Mouse (Mus musculus) layer of hippocampus, adult 2 months (tissue): ENCODE measurements around the gene Prkcz. TPM values are rescaled to one million over a fixed set of nuclear protein-coding genes. Genes with fewer than 3 reads are reported as not detected.

Source experiments
- DNase-seq, 2 experiments: peaks; one replicate each; pipeline ENCODE4 v3.0.0; 2022; ENCODE audit warnings: low spot score in 2 of 2
- H3K27ac ChIP-seq: fragments of 200-600 bp; 2 replicates; pipeline ENCODE4 v1.8.1; 2022
- H3K4me3 ChIP-seq: fragments of 200-600 bp; 2 replicates; pipeline ENCODE4 v1.8.1; 2022; ENCODE audit warnings: mild to moderate bottlenecking
- CTCF ChIP-seq: fragments of 200-600 bp; conservative IDR thresholded peaks from 2 replicates; pipeline ENCODE4 v1.8.1; 2022; ENCODE audit warnings: antibody characterized with exemption, mild to moderate bottlenecking, moderate library complexity
- total RNA-seq, 2 experiments: library from RNA; stranded (reverse); gene quantifications; 2 replicates each; pipeline ENCODE4 v1.2.3; 2021

The Prkcz gene
- total RNA-seq, 2 experiments from 2014 or later, result 158 to 160 TPM

- Histone ChIP-seq H3K4me3 (no peak overlapping the region), H3K27ac (no peak overlapping the region)
- TF ChIP-seq CTCF, result no peak
- no peak for DNase-seq
Observed at GRCm38 (mm10) chr4:155371797-155372735, 10.9 kb upstream of the Prkcz start.

- DNase-seq, result no peak
- Histone ChIP-seq H3K27ac (no peak overlapping the region), H3K4me3 (no peak overlapping the region)
- no peak for TF ChIP-seq CTCF
Observed at GRCm38 (mm10) chr4:155370737-155371715, 9.9 kb upstream of the Prkcz start.

GRCm38 (mm10) chr4:155368684-155369083 lies 7.5 kb upstream of the Prkcz start:
- Histone ChIP-seq H3K4me3 (peak overlapping the region; percentile 31; the same call in 1 of the 2 replicates), H3K27ac (no peak overlapping the region)
- peak; percentile 96 for TF ChIP-seq CTCF
- peak; percentile 74 to 91 for DNase-seq

- no peak for DNase-seq
- no peak for TF ChIP-seq CTCF
- Histone ChIP-seq H3K4me3 (no peak overlapping the region), H3K27ac (no peak overlapping the region)
Observed at GRCm38 (mm10) chr4:155367739-155368138, 6.6 kb upstream of the Prkcz start.

- no peak overlapping the region for H3K27ac ChIP-seq
- H3K4me3 ChIP-seq, result no peak overlapping the region
- TF ChIP-seq CTCF, result no peak
- DNase-seq, result no peak
Observed at GRCm38 (mm10) chr4:155366784-155367183, 5.6 kb upstream of the Prkcz start.

- no peak for TF ChIP-seq CTCF
- Histone ChIP-seq H3K4me3 (no peak overlapping the region), H3K27ac (no peak overlapping the region)
- DNase-seq, result no peak
Observed at GRCm38 (mm10) chr4:155362443-155362842, 1.3 kb upstream of the Prkcz start.

- no peak for TF ChIP-seq CTCF
- Histone ChIP-seq H3K4me3 (peak overlapping the region; percentile 48), H3K27ac (no peak overlapping the region)
- no peak for DNase-seq
Observed at GRCm38 (mm10) chr4:155360856-155361255, 305 bp downstream of the Prkcz start.

- no peak for DNase-seq
- Histone ChIP-seq H3K27ac (no peak overlapping the region), H3K4me3 (no peak overlapping the region)
- TF ChIP-seq CTCF, result no peak
Observed at GRCm38 (mm10) chr4:155359560-155360464, 1.3 kb downstream of the Prkcz start.

- peak; percentile 74 for TF ChIP-seq CTCF
- Histone ChIP-seq H3K27ac (no peak overlapping the region), H3K4me3 (no peak overlapping the region)
- DNase-seq, result no peak
Observed at GRCm38 (mm10) chr4:155357601-155358000, 3.6 kb downstream of the Prkcz start.

GRCm38 (mm10) chr4:155356354-155356753 lies 4.8 kb downstream of the Prkcz start:
- H3K4me3 ChIP-seq, result no peak overlapping the region
- no peak for TF ChIP-seq CTCF
- DNase-seq, result no peak
- H3K27ac ChIP-seq, result no peak overlapping the region

- TF ChIP-seq CTCF, result no peak
- no peak for DNase-seq
- H3K4me3 ChIP-seq, result no peak overlapping the region
Observed at GRCm38 (mm10) chr4:155354546-155354945, 6.6 kb downstream of the Prkcz start.

GRCm38 (mm10) chr4:155354035-155354434 lies 7.1 kb downstream of the Prkcz start:
- H3K4me3 ChIP-seq, result no peak overlapping the region
- DNase-seq, result no peak
- TF ChIP-seq CTCF, result no peak
- no peak overlapping the region for H3K27ac ChIP-seq

More at GRCm38 (mm10) chr4:155354546-155354945, 6.6 kb downstream of the Prkcz start:
- no peak overlapping the region for H3K27ac ChIP-seq
